Mouse (Mus musculus): Measurements from ENCODE around the gene Ccdc12. TPM values are rescaled to one million over a fixed set of nuclear protein-coding genes. Genes with fewer than 3 reads are reported as not detected.

Ccdc12 gene
- polyA plus RNA-seq, 1 experiment from 2014 or later: 160 TPM

DNA sequence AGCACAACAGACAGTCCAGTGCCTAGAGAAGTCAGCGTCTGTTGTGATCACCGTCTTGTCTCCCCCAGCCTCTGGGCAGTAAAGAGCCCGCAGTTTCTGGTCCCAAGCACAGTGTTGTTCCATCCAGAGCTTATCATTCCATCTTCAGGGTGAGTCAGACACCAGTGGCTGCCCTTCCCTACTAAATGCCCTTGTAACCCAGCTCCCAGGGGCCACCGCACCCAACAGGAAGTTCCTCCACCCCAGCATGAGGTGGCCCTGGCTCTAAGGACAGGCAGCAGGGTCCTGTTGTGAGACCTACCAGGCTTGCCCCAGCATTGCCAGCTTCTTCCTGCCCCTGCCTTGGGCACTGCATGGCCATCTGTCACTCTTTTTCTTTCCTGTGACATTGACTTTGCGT is 29.3 kb downstream of the Ccdc12 start:
- no peak overlapping the region for H3K4me2 ChIP-seq (replicated peaks; ENCODE audit: low read depth, low read length)
- no peak overlapping the region for H3K9ac ChIP-seq (ENCODE audit: low read depth, low read length)
- H3K27ac ChIP-seq (ENCODE audit: low read depth, low read length): no peak overlapping the region
- no peaks in the 10 kb centered on the region for H3K9me3 ChIP-seq (ENCODE audit: control insufficient read depth, low read length)
- no peak overlapping the region for H3K4me3 ChIP-seq (ENCODE audit: low read length)
- peaks cover 16% of the 10 kb centered on the region for H3K4me1 ChIP-seq (ENCODE audit: control insufficient read depth, insufficient read depth, low read length)
- H3K27me3 ChIP-seq (ENCODE audit: control insufficient read depth, insufficient read depth, low read length): no peaks in the 10 kb centered on the region
- no peaks in the 10 kb centered on the region; the same call in 1 of the 2 replicates for H3K36me3 ChIP-seq (ENCODE audit: control insufficient read depth, insufficient read depth, low read length)
- WGBS: 85% methylated on average over 5 of the region's 5 CpGs
- 0 out of 2 replicates have a peak, but pooled peaks have one; percentile 16 for ATAC-seq (ENCODE audit: low FRiP score, low TSS enrichment)

DNA sequence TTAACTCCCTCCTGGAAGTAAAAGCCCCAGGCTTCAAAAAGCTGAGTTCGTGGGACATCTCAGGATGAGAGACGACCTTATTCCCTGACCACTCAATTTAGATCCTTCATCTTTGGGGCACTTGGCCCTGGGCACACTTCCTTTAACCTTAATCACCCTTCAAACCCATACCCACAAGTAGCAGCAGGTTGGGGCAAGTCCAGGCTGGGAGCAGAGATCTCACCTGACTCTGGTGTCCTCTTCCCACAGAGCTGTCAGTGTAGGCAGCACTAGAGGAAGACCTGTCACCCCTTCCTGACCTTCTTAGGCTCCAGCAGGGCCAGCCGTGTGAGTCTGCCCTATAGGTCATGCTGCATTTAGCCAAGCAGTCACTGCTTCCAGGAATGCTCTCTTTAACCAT is 30.2 kb downstream of the Ccdc12 start:
- no peaks in the 10 kb centered on the region for H3K9me3 ChIP-seq (ENCODE audit: control insufficient read depth, low read length)
- 43% methylated on average over 3 of the region's 3 CpGs for WGBS
- no peak overlapping the region for H3K4me2 ChIP-seq (replicated peaks; ENCODE audit: low read depth, low read length)
- no peak for ATAC-seq (ENCODE audit: low FRiP score, low TSS enrichment)
- H3K4me1 ChIP-seq (ENCODE audit: control insufficient read depth, insufficient read depth, low read length): peaks cover 16% of the 10 kb centered on the region
- no peak overlapping the region for H3K9ac ChIP-seq (ENCODE audit: low read depth, low read length)
- no peak overlapping the region for H3K4me3 ChIP-seq (ENCODE audit: low read length)
- H3K36me3 ChIP-seq (ENCODE audit: control insufficient read depth, insufficient read depth, low read length): no peaks in the 10 kb centered on the region; the same call in 1 of the 2 replicates
- no peak overlapping the region for H3K27ac ChIP-seq (ENCODE audit: low read depth, low read length)
- H3K27me3 ChIP-seq (ENCODE audit: control insufficient read depth, insufficient read depth, low read length): no peaks in the 10 kb centered on the region

- no peaks in the 10 kb centered on the region; the same call in 1 of the 2 replicates for H3K36me3 ChIP-seq (ENCODE audit: control insufficient read depth, insufficient read depth, low read length)
- H3K4me1 ChIP-seq (ENCODE audit: control insufficient read depth, insufficient read depth, low read length): peaks cover 13% of the 10 kb centered on the region
- H3K9ac ChIP-seq (ENCODE audit: low read depth, low read length): no peak overlapping the region
- H3K27ac ChIP-seq (ENCODE audit: low read depth, low read length): no peak overlapping the region
- ATAC-seq (ENCODE audit: low FRiP score, low TSS enrichment): no peak
- no peak overlapping the region for H3K4me3 ChIP-seq (ENCODE audit: low read length)
- WGBS: 66% methylated on average over 5 of the region's 5 CpGs
- no peaks in the 10 kb centered on the region for H3K9me3 ChIP-seq (ENCODE audit: control insufficient read depth, low read length)
- no peak overlapping the region for H3K4me2 ChIP-seq (replicated peaks; ENCODE audit: low read depth, low read length)
- H3K27me3 ChIP-seq (ENCODE audit: control insufficient read depth, insufficient read depth, low read length): no peaks in the 10 kb centered on the region
These were observed 30.8 kb downstream of the Ccdc12 start for GRCm38 (mm10) chr9:110687061-110687460.

GRCm38 (mm10) chr9:110687846-110688245 is 31.5 kb downstream of the Ccdc12 start:
- H3K4me2 ChIP-seq (replicated peaks; ENCODE audit: low read depth, low read length): no peak overlapping the region
- no peak overlapping the region for H3K9ac ChIP-seq (ENCODE audit: low read depth, low read length)
- no peaks in the 10 kb centered on the region; the same call in 1 of the 2 replicates for H3K36me3 ChIP-seq (ENCODE audit: control insufficient read depth, insufficient read depth, low read length)
- no peak overlapping the region for H3K4me3 ChIP-seq (ENCODE audit: low read length)
- ATAC-seq (ENCODE audit: low FRiP score, low TSS enrichment): no peak
- H3K27ac ChIP-seq (ENCODE audit: low read depth, low read length): no peak overlapping the region
- no peaks in the 10 kb centered on the region for H3K9me3 ChIP-seq (ENCODE audit: control insufficient read depth, low read length)
- no peaks in the 10 kb centered on the region for H3K27me3 ChIP-seq (ENCODE audit: control insufficient read depth, insufficient read depth, low read length)
- peaks cover 10% of the 10 kb centered on the region for H3K4me1 ChIP-seq (ENCODE audit: control insufficient read depth, insufficient read depth, low read length)
- WGBS: 87% methylated on average over 2 of the region's 2 CpGs

DNA sequence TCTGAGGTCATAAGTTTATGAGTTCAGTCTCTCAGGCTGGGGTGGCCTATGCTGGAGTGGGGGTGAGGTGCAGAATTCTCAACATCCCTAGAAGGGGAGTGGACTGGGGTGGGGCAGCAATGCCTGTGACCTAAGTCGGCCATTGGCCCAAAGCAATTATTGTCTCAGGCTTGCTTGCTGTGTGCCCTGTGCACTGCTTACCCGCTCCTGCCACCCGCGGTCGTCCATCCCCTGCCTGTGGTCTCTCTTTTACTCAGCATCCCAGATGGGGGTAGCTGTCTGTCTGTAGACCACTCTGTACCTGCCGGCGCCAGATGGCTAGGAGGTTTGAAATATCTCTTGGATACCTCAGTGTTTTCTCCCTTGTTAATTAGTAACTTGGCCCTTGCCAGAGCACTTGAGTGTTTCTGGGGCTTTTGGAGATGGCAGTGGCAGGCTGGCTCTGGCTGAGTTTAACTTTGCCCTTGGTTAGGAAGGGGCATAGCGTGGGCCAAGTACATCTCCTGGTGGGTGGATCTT is 33.0 kb downstream of the Ccdc12 start:
- H3K4me2 ChIP-seq (replicated peaks; ENCODE audit: low read depth, low read length): no peak overlapping the region
- WGBS: 80% methylated on average over 8 of the region's 8 CpGs
- no peak overlapping the region for H3K27ac ChIP-seq (ENCODE audit: low read depth, low read length)
- H3K27me3 ChIP-seq (ENCODE audit: control insufficient read depth, insufficient read depth, low read length): no peaks in the 10 kb centered on the region
- H3K9ac ChIP-seq (ENCODE audit: low read depth, low read length): no peak overlapping the region
- no peak overlapping the region for H3K4me3 ChIP-seq (ENCODE audit: low read length)
- H3K4me1 ChIP-seq (ENCODE audit: control insufficient read depth, insufficient read depth, low read length): no peaks in the 10 kb centered on the region
- no peaks in the 10 kb centered on the region for H3K9me3 ChIP-seq (ENCODE audit: control insufficient read depth, low read length)
- peaks cover 4% of the 10 kb centered on the region; the same call in 1 of the 2 replicates for H3K36me3 ChIP-seq (ENCODE audit: control insufficient read depth, insufficient read depth, low read length)
- ATAC-seq (ENCODE audit: low FRiP score, low TSS enrichment): no peak

- Histone ChIP-seq H3K9ac (ENCODE audit: low read depth, low read length) (no peak overlapping the region), H3K27me3 (ENCODE audit: control insufficient read depth, insufficient read depth, low read length) (no peaks in the 10 kb centered on the region), H3K4me2 (replicated peaks; ENCODE audit: low read depth, low read length) (no peak overlapping the region), H3K4me1 (ENCODE audit: control insufficient read depth, insufficient read depth, low read length) (no peaks in the 10 kb centered on the region), H3K9me3 (ENCODE audit: control insufficient read depth, low read length) (no peaks in the 10 kb centered on the region), H3K4me3 (ENCODE audit: low read length) (no peak overlapping the region), H3K36me3 (ENCODE audit: control insufficient read depth, insufficient read depth, low read length) (peaks cover 12% of the 10 kb centered on the region; the same call in 1 of the 2 replicates), H3K27ac (ENCODE audit: low read depth, low read length) (no peak overlapping the region)
- no peak for ATAC-seq (ENCODE audit: low FRiP score, low TSS enrichment)
- 85% methylated on average over 4 of the region's 4 CpGs for WGBS
These were observed 39.0 kb downstream of the Ccdc12 start for GRCm38 (mm10) chr9:110695165-110695755.

GRCm38 (mm10) chr9:110696427-110696826 is 40.1 kb downstream of the Ccdc12 start:
- H3K9me3 ChIP-seq (ENCODE audit: control insufficient read depth, low read length): no peaks in the 10 kb centered on the region
- no peak overlapping the region for H3K9ac ChIP-seq (ENCODE audit: low read depth, low read length)
- H3K27ac ChIP-seq (ENCODE audit: low read depth, low read length): no peak overlapping the region
- H3K36me3 ChIP-seq (ENCODE audit: control insufficient read depth, insufficient read depth, low read length): peaks cover 12% of the 10 kb centered on the region; the same call in 1 of the 2 replicates
- no peak overlapping the region for H3K4me2 ChIP-seq (replicated peaks; ENCODE audit: low read depth, low read length)
- WGBS: 92% methylated on average over 5 of the region's 5 CpGs
- ATAC-seq (ENCODE audit: low FRiP score, low TSS enrichment): no peak
- H3K4me3 ChIP-seq (ENCODE audit: low read length): no peak overlapping the region
- no peaks in the 10 kb centered on the region for H3K27me3 ChIP-seq (ENCODE audit: control insufficient read depth, insufficient read depth, low read length)
- H3K4me1 ChIP-seq (ENCODE audit: control insufficient read depth, insufficient read depth, low read length): no peaks in the 10 kb centered on the region

DNA sequence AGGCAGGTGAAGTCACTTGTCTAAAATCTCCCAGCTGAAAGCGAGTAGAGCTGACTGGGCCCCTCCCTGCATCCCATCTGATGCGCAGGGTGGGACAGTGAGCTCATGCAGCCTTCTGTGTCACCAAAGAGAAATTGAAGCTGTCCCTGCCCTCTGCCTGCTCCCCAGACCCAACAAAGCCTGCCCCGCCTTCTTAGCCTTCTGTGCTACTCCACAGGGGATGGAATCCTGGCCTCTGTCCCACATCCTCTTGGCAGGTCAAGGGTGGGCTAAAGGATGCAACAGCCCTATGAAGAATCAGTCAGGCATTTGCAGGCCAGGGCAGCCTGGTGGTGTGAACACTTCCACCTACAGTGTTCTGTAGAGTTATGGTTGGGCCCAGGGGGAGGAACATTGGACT is 41.2 kb downstream of the Ccdc12 start:
- no peaks in the 10 kb centered on the region for H3K27me3 ChIP-seq (ENCODE audit: control insufficient read depth, insufficient read depth, low read length)
- peaks cover 12% of the 10 kb centered on the region; the same call in 1 of the 2 replicates for H3K36me3 ChIP-seq (ENCODE audit: control insufficient read depth, insufficient read depth, low read length)
- H3K4me2 ChIP-seq (replicated peaks; ENCODE audit: low read depth, low read length): no peak overlapping the region
- H3K9ac ChIP-seq (ENCODE audit: low read depth, low read length): no peak overlapping the region
- no peaks in the 10 kb centered on the region for H3K4me1 ChIP-seq (ENCODE audit: control insufficient read depth, insufficient read depth, low read length)
- H3K9me3 ChIP-seq (ENCODE audit: control insufficient read depth, low read length): no peaks in the 10 kb centered on the region
- 87% methylated on average over 3 of the region's 3 CpGs for WGBS
- no peak overlapping the region for H3K4me3 ChIP-seq (ENCODE audit: low read length)
- no peak for ATAC-seq (ENCODE audit: low FRiP score, low TSS enrichment)
- H3K27ac ChIP-seq (ENCODE audit: low read depth, low read length): no peak overlapping the region

DNA sequence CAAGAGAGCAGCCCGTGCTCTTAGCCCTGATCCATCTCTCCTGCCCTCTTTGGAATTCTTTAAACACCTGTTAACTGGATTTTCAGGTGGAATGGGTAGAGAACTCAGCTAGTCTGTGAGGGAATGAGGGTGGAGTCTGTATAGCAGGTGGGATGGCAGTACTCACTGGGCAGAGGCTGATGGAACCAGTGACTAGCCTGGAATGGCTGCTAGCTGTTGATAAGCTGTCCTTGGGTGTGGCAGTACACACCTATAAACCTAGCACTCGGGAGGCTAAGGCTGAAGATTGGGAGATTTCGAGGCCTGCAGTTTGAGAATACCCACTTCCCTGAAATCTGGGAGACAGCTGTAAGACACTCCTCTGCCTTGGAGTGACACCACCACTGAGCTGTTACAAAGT is 43.3 kb downstream of the Ccdc12 start:
- no peak overlapping the region for H3K27ac ChIP-seq (ENCODE audit: low read depth, low read length)
- H3K4me3 ChIP-seq (ENCODE audit: low read length): no peak overlapping the region
- no peak for ATAC-seq (ENCODE audit: low FRiP score, low TSS enrichment)
- H3K36me3 ChIP-seq (ENCODE audit: control insufficient read depth, insufficient read depth, low read length): peaks cover 8% of the 10 kb centered on the region; the same call in 1 of the 2 replicates
- no peak overlapping the region for H3K9ac ChIP-seq (ENCODE audit: low read depth, low read length)
- no peaks in the 10 kb centered on the region for H3K9me3 ChIP-seq (ENCODE audit: control insufficient read depth, low read length)
- no peaks in the 10 kb centered on the region for H3K27me3 ChIP-seq (ENCODE audit: control insufficient read depth, insufficient read depth, low read length)
- H3K4me1 ChIP-seq (ENCODE audit: control insufficient read depth, insufficient read depth, low read length): no peaks in the 10 kb centered on the region
- no peak overlapping the region for H3K4me2 ChIP-seq (replicated peaks; ENCODE audit: low read depth, low read length)
- 96% methylated on average over 3 of the region's 3 CpGs for WGBS
